Mouse (Mus musculus): ENCODE results near the gene Serpinb2. TPM values are rescaled to one million over a fixed set of nuclear protein-coding genes. Genes with fewer than 3 reads are reported as not detected.

Serpinb2 gene
- polyA plus RNA-seq, 1 experiment from 2014 or later, result 21.5 TPM

DNA sequence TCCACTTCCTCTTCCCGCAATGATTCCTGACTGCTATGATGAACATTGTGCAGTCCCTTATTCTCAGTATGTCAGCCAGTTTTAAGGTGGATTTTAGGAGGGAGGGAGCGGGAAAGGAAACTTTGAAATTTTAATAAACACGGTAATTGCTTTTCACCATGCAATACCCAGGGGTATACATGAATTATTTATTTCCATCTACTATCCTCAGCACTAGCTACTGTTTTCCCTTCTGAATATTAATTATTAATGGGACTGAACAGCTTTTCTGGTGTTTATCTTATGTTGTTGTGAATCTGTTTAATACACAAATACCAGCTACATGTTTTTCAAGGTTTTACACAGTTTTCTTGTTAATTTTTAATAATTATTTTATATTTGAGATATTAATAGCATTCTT is 73.7 kb downstream of the Serpinb2 start:
- no peaks in the 10 kb centered on the region for H3K4me1 ChIP-seq
- no peaks in the 10 kb centered on the region for H3K27me3 ChIP-seq
- H3K36me3 ChIP-seq, result no peaks in the 10 kb centered on the region
- 86% methylated on average over 3 of the region's 3 CpGs for WGBS
- H3K4me2 ChIP-seq, result no peak overlapping the region
- no peak overlapping the region for H3K4me3 ChIP-seq
- H3K9ac ChIP-seq, result no peak overlapping the region
- no peak overlapping the region for H3K27ac ChIP-seq
- no peak for ATAC-seq (ENCODE audit: insufficient number of reproducible peaks, low FRiP score, low TSS enrichment, low read depth)
- H3K9me3 ChIP-seq, result no peaks in the 10 kb centered on the region

Other genes with a start within 250 kb of the Serpinb2 start
- gene Serpinb3b, start 233.1 kb upstream of the Serpinb2 start, polyA plus RNA-seq (2015; fragmentation: Nextera tagmentation; extraction: Ambion mirVana), result 7.4 and 9.9 TPM in 2 replicates
- 11.6 and 13.9 TPM in 2 replicates for gene Serpinb3c, start 233.1 kb upstream of the Serpinb2 start, polyA plus RNA-seq (2015; fragmentation: Nextera tagmentation; extraction: Ambion mirVana)
- gene Serpinb11, start 150.2 kb upstream of the Serpinb2 start, polyA plus RNA-seq (2015; fragmentation: Nextera tagmentation; extraction: Ambion mirVana), result 17.9 and 20.7 TPM in 2 replicates
- gene Serpinb7, start 111.8 kb upstream of the Serpinb2 start, polyA plus RNA-seq (2015; fragmentation: Nextera tagmentation; extraction: Ambion mirVana), result 44.6 and 46.6 TPM in 2 replicates
- 18.5 and 20.1 TPM in 2 replicates for gene Serpinb8, start 78.6 kb downstream of the Serpinb2 start, polyA plus RNA-seq (2015; fragmentation: Nextera tagmentation; extraction: Ambion mirVana)